Mouse (Mus musculus): ENCODE measurements around the gene Acaca.

GRCm38 (mm10) chr11:84193249-84193648 is 63.8 kb downstream of the Acaca start:
- TF ChIP-seq CTCF (IDR thresholded peaks at IDR 0.05; ENCODE audit: control insufficient read depth, insufficient read depth, insufficient read length) (no peak), USF1 (IDR thresholded peaks at IDR 0.05; ENCODE audit: low read depth) (no peak), MYOD1 (IDR thresholded peaks at IDR 0.05; ENCODE audit: control insufficient read depth, insufficient read length, low read depth) (no peak), CEBPB (IDR thresholded peaks at IDR 0.05; ENCODE audit: low read depth) (no peak), MAX (IDR thresholded peaks at IDR 0.05) (no peak), MYOG (IDR thresholded peaks at IDR 0.05; ENCODE audit: control insufficient read depth, extremely low read depth, insufficient read length) (no peak), FOSL1 (IDR thresholded peaks at IDR 0.05; ENCODE audit: insufficient read depth, low read length, poor library complexity, severe bottlenecking) (no peak)
